Mouse (Mus musculus) lung, postnatal 0 days (tissue): Measurements from ENCODE around the gene Agxt.

Source experiments
- CTCF ChIP-seq: IDR thresholded peaks from 2 replicates; pipeline ENCODE4 v1.5.1; 2016; ENCODE audit warnings: antibody characterized with exemption, mild to moderate bottlenecking
- EP300 ChIP-seq: IDR thresholded peaks from 2 replicates; pipeline ENCODE4 v1.6.1; 2016; ENCODE audit warnings: antibody characterized with exemption, mild to moderate bottlenecking, control low read depth

GRCm38 (mm10) chr1:93115471-93115870 lies 19.6 kb upstream of the Agxt start:
- TF ChIP-seq EP300 = no peak
- TF ChIP-seq CTCF = no peak
